Mouse (Mus musculus) kidney, adult 2 months (tissue): Measurements from ENCODE around the gene E4f1. TPM values are rescaled to one million over a fixed set of nuclear protein-coding genes. Genes with fewer than 3 reads are reported as not detected.
A peak's percentile ranks its signal among the peaks of the same experiment; 100 is the strongest.

Experiments
- DNase-seq: peaks from one replicate; pipeline ENCODE4 v3.0.0; 2021
- H3K27ac ChIP-seq: fragments of 200-500 bp; 2 replicates; pipeline ENCODE4 v1.5.1; 2012; ENCODE audit warnings: low read depth, low read length, control low read depth, inconsistent platforms; ENCODE audit not compliant: insufficient read depth
- H3K27me3 ChIP-seq: fragments of 200-500 bp; replicated peaks from 2 replicates; pipeline ENCODE4 v1.6.1; 2012; ENCODE audit warnings: mild to moderate bottlenecking, moderate library complexity, low read length, inconsistent platforms; ENCODE audit not compliant: control insufficient read depth, insufficient read depth
- H3K36me3 ChIP-seq: fragments of 200-500 bp; 2 replicates; pipeline ENCODE4 v1.6.1; 2012; ENCODE audit warnings: mild to moderate bottlenecking, moderate library complexity, low read length, inconsistent platforms; ENCODE audit not compliant: control insufficient read depth, insufficient read depth
- H3K4me1 ChIP-seq: fragments of 200-500 bp; 2 replicates; pipeline ENCODE4 v1.6.1; 2011; ENCODE audit warnings: low read length; ENCODE audit not compliant: control insufficient read depth, insufficient read depth
- H3K4me3 ChIP-seq: fragments of 200-500 bp; 2 replicates; pipeline ENCODE4 v1.5.1; 2011; ENCODE audit warnings: mild to moderate bottlenecking, low read depth, low read length, control low read depth; ENCODE audit not compliant: insufficient read depth
- CTCF ChIP-seq: fragments of 200-500 bp; conservative IDR thresholded peaks from 2 replicates; pipeline ENCODE4 v1.5.1; 2011; ENCODE audit warnings: low read depth, mild to moderate bottlenecking, control low read depth, low read length, moderate library complexity, mixed read lengths; ENCODE audit not compliant: insufficient read depth, insufficient read length
- POLR2A ChIP-seq: fragments of 200-500 bp; IDR thresholded peaks from one replicate; pipeline ENCODE4 v1.6.1; 2011; ENCODE audit warnings: low read depth, low read length, control low read depth
- WGBS: fragments of 180-500 bp; shearing (Covaris S2); methylation state at CpG from one replicate; pipeline ENCODE4 v1.1.7; 2018; 5-methylcytosine and 5-hydroxymethylcytosine counted together
- polyA plus RNA-seq: library from polyadenylated mRNA; depleted of rRNA; stranded (reverse); fragments of >200 nt; gene quantifications from 2 replicates; pipeline ENCODE4 v1.2.3, GENCODE M21; 2012

Gene E4f1
- polyA plus RNA-seq, 1 experiment, result 63.7 TPM

DNA sequence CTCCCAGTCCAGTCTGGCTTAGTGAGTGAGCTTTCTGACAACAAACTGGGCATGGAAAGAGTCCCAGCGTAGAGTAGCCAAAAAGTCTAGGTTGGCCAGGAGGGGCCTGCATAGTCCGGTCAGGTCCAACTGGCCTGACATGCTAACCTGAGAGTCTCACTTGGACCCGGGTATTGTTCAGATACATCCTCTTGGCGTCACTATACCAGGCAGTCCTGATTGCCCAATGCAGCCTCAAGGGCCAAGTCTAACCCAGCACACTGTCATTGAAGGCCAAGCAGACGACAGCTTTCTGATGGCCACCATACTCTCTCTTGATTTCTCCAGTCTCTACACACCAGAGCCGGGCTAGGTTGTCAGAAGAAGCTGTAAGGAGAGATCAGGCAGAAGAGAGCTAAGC, 5.5 kb upstream of the E4f1 start:
- no peak overlapping the region for H3K4me3 ChIP-seq
- H3K4me1 ChIP-seq, result peaks cover 19% of the 10 kb centered on the region
- no peak overlapping the region for H3K27ac ChIP-seq
- H3K27me3 ChIP-seq, result no peaks in the 10 kb centered on the region
- no peak for DNase-seq
- TF ChIP-seq POLR2A, result no peak
- no peak for TF ChIP-seq CTCF
- H3K36me3 ChIP-seq, result no peaks in the 10 kb centered on the region; the same call in 1 of the 2 replicates
- 93% methylated on average over 6 of the region's 6 CpGs for WGBS

DNA sequence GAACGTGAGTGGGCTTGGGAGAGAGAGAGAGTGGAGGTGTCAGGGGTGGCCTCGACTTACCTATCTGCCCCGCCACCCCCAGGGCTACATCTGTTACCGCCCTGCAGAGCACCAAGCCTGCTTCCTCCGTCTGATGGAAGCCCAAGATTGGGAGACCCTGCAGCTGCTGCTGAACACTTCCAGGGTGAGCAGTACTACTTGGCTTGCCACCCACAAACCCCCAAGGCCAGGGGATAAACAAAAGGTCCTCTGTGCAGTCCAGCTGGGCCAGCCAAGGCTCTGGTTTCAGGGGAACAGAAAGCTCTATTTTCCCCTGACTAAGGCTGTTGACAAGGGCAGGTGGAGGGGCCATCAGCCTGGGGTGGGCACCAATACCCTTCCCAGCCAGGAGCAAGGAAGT, 4.4 kb upstream of the E4f1 start:
- Histone ChIP-seq H3K4me1 (peaks cover 21% of the 10 kb centered on the region), H3K4me3 (no peak overlapping the region), H3K27ac (no peak overlapping the region), H3K27me3 (no peaks in the 10 kb centered on the region), H3K36me3 (no peaks in the 10 kb centered on the region; the same call in 1 of the 2 replicates)
- TF ChIP-seq POLR2A (no peak), CTCF (no peak)
- 86% methylated on average over 5 of the region's 5 CpGs for WGBS
- no peak for DNase-seq

- no peak within 1 kb of the TSS for H3K4me3 ChIP-seq
- H3K27ac ChIP-seq, result peak within 1 kb of the TSS; percentile 51
- no peak for DNase-seq
- no peaks in the 10 kb centered on the region; the same call in 1 of the 2 replicates for H3K36me3 ChIP-seq
- 76% methylated on average over 6 of the region's 6 CpGs for WGBS
- no peaks in the 10 kb centered on the region for H3K27me3 ChIP-seq
- H3K4me1 ChIP-seq, result peaks cover 21% of the 10 kb centered on the region
- TF ChIP-seq CTCF, result no peak
- TF ChIP-seq POLR2A, result no peak
Measured at GRCm38 (mm10) chr17:24473612-24474275, 3.6 kb upstream of the E4f1 start, which contains the start of gene Bricd5. Bricd5 (plus strand) TSS chr17:24473884.

GRCm38 (mm10) chr17:24472512-24472911, 2.4 kb upstream of the E4f1 start:
- Histone ChIP-seq H3K4me1 (peaks cover 16% of the 10 kb centered on the region), H3K4me3 (no peak overlapping the region), H3K27ac (peak overlapping the region; percentile 51), H3K36me3 (no peaks in the 10 kb centered on the region; the same call in 1 of the 2 replicates), H3K27me3 (no peaks in the 10 kb centered on the region)
- WGBS, result 17% methylated on average over 4 of the region's 4 CpGs
- DNase-seq, result peak; percentile 95
- TF ChIP-seq CTCF (no peak), POLR2A (no peak)

DNA sequence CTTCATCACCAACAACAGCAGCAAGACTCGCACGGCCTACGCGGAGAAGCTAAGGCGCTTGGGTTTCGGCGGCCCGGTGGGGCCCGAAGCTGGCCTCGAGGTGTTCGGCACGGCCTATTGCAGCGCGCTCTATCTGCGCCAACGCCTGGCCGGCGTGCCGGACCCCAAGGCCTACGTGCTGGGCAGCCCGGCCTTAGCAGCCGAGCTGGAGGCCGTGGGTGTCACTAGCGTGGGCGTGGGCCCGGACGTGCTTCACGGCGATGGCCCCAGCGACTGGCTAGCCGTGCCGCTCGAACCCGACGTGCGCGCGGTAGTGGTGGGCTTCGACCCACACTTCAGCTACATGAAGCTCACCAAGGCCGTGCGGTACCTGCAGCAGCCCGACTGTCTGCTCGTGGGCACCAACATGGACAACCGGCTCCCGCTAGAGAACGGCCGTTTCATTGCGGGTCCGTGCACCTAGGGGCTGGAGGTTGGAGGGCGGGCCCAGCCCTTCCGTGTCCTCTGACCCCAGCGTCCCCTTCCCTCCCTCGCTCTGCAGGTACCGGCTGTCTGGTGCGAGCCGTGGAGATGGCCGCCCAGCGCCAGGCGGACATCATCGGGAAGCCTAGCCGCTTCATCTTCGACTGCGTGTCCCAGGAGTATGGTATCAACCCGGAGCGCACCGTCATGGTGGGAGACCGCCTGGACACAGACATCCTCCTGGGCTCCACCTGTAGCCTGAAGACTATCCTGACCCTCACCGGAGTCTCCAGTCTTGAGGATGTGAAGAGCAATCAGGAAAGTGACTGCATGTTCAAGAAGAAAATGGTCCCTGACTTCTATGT, 801 bp upstream of the E4f1 start:
- no peaks in the 10 kb centered on the region for H3K27me3 ChIP-seq
- TF ChIP-seq CTCF, result no peak
- TF ChIP-seq POLR2A, result no peak
- 2% methylated on average over 68 of the region's 68 CpGs for WGBS
- DNase-seq, result no peak
- peak overlapping the region; percentile 70 for H3K4me3 ChIP-seq
- H3K4me1 ChIP-seq, result peaks cover 16% of the 10 kb centered on the region
- H3K36me3 ChIP-seq, result no peaks in the 10 kb centered on the region
- peak overlapping the region; percentile 80 for H3K27ac ChIP-seq

GRCm38 (mm10) chr17:24469336-24469909, 690 bp downstream of the E4f1 start:
- TF ChIP-seq POLR2A, result no peak
- no peak for TF ChIP-seq CTCF
- WGBS, result 18% methylated on average over 7 of the region's 7 CpGs
- Histone ChIP-seq H3K27ac (peak overlapping the region; percentile 60), H3K27me3 (no peaks in the 10 kb centered on the region), H3K36me3 (no peaks in the 10 kb centered on the region), H3K4me1 (peaks cover 16% of the 10 kb centered on the region), H3K4me3 (peak overlapping the region; percentile 70)
- DNase-seq, result no peak
